ENCODE assay signal across 9 mouse cellular contexts in the genomic region with DNA sequence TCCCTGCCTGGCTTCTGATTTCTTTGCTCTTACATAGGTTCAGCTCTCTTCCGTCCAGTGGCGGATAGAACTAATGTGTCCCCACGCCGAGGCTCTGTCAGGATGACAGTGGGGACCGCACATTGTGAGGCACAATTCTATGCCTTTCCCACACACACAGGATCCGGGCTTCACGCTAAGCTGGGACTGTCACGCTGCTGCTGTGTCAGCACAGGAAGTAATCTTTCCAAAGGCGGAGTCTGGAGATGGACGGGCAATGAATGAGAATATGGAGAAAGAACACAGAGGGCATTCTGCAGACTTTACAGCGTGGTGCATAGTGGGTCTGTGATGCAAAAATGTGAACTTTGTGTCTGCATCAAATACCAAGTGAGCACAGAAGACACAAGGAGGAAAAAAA.
DNase-seq lines count a peak whose midpoint lies in the region; ATAC-seq and TF ChIP-seq lines count a peak whose summit lies in the region.
"Had no signal": no experiment of that assay in that cellular context is flagged by ENCODE, and none has a peak within 500 bp of the region (broad histone marks: within the 10 kb centered on the region; RNA-seq: fewer than 3 reads in every experiment).

No protein-coding gene starts in this region.

- no peaks in the 10 kb centered on the region for H3K27me3 ChIP-seq in heart, embryonic 13.5 days (replicated peaks)
- no peaks in the 10 kb centered on the region for H3K27me3 ChIP-seq in limb, embryonic 13.5 days

- no peak for DNase-seq in gastrocnemius, adult 2 months
- DNase-seq in gastrocnemius, postnatal 14 days, result no peak
- DNase-seq in 3T3-L1 (ENCODE audit: low read depth, low spot score), result peak; percentile 58
- DNase-seq in spleen, adult 18-20 months, result no peak
- no peak for DNase-seq in left cerebral cortex, postnatal 36 days (ENCODE audit: low spot score in 2 of 2)
- no peak for DNase-seq in right cerebral cortex, postnatal 36 days (ENCODE audit: low spot score in 2 of 2)

- peaks cover 8% of the 10 kb centered on the region; the same call in 1 of the 2 replicates for H3K36me3 ChIP-seq in heart, embryonic 13.5 days
- H3K36me3 ChIP-seq in limb, embryonic 13.5 days, result peaks cover 21% of the 10 kb centered on the region

- H3K9ac ChIP-seq in heart, embryonic 13.5 days, result peak overlapping the region; percentile 33; the same call in 1 of the 2 replicates
- no peak overlapping the region for H3K9ac ChIP-seq in limb, embryonic 13.5 days

- peaks cover 85% of the 10 kb centered on the region for H3K4me1 ChIP-seq in heart, embryonic 13.5 days
- H3K4me1 ChIP-seq in limb, embryonic 13.5 days, result peaks cover 100% of the 10 kb centered on the region

- intact Hi-C loops in gastrocnemius, adult 2 months (cut with DNase I), result no loop called here
- intact Hi-C loops in gastrocnemius, postnatal 14 days (cut with DNase I; ENCODE audit: low total_unique reads), result no loop called here
- intact Hi-C loops in left cerebral cortex, postnatal 36 days (cut with DNase I), result no loop called here

- H3K9me3 ChIP-seq in heart, embryonic 13.5 days, result no peaks in the 10 kb centered on the region
- no peaks in the 10 kb centered on the region for H3K9me3 ChIP-seq in limb, embryonic 13.5 days

- 57% methylated on average over 11 of the region's 11 CpGs for WGBS in heart, embryonic 13.5 days
- WGBS in limb, embryonic 13.5 days, result 10% methylated on average over 11 of the region's 11 CpGs

- TF ChIP-seq CTCF in gastrocnemius, adult 2 months (IDR thresholded peaks at IDR 0.05), result no peak

- ATAC-seq in heart, embryonic 13.5 days (ENCODE audit: extremely low read depth, insufficient number of reproducible peaks, low FRiP score, low TSS enrichment), result no peak
- no peak for ATAC-seq in limb, embryonic 13.5 days (ENCODE audit: low FRiP score, low read depth)

- no peak overlapping the region for H3K4me2 ChIP-seq in heart, embryonic 13.5 days
- H3K4me2 ChIP-seq in limb, embryonic 13.5 days (replicated peaks), result peak overlapping the region; percentile 67

- H3K27ac ChIP-seq in gastrocnemius, adult 2 months, result 0 out of 2 replicates have a peak overlapping the region, but pooled peaks have one; percentile 40
- peak overlapping the region; percentile 93 for H3K27ac ChIP-seq in heart, embryonic 13.5 days (replicated peaks)
- peak overlapping the region; percentile 97 for H3K27ac ChIP-seq in limb, embryonic 13.5 days

- H3K4me3 ChIP-seq in gastrocnemius, adult 2 months, result no peak overlapping the region
- no peak overlapping the region for H3K4me3 ChIP-seq in heart, embryonic 13.5 days
- H3K4me3 ChIP-seq in limb, embryonic 13.5 days, result peak overlapping the region; percentile 17; the same call in 1 of the 2 replicates
- H3K4me3 ChIP-seq: myocyte had no signal

Comparison
In these comparisons a context has a peak if more than half of its experiments do, and no peak if none do; other contexts are left out.
1. H3K27ac ChIP-seq: peak in every context shown above with its lines; median percentile 97 in limb, embryonic 13.5 days; 93 in heart, embryonic 13.5 days; 40 in gastrocnemius, adult 2 months.